In the genomic region with DNA sequence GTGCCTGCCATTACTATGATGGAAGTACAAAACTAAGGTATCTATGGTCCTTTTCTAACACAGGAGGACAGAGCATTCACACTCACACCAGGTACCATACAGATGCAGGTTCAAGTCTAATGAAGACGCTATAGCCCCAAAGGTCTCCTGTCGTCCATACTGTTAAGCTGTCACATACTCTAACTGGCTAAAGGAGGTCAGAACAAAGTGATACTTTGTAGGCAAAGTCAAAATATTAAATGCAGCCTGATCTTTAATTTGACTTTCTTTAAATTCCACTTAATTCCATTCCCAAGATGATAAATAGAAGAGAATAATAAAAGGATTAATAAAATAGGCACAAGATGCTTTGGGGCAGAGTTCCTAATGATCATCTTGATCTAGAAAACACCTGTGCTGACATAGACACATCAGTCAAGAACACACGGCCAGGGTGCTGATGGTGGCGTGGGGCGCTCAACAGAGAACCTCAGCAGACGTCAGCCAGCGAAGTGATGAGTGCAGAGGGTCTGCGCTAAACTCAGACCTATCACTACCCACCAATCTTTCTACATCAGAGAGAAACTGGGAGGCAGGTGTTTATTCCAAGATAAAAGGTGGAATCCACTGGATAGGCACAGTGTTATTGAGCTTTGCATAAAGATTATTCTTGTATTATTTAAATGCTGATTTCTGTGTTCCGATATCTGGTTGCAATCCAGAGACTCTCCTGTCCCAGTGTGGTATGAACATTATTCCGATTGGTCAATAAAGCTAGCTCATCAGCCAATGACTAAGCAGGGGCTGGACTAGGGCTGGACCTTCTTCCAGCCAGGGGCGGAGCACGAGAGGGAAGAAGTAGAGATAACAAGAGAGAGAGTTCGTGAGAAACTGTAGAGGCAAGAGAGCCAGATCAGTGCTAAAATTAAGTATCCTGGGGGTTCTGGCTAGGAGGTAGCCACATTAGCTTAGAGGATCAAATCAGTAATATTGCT, we compare ENCODE assay signal across 9 mouse cellular contexts. TPM values are rescaled to one million over a fixed set of nuclear protein-coding genes. Genes with fewer than 3 reads are reported as not detected.
DNase-seq lines count a peak whose midpoint lies in the region; ATAC-seq and TF ChIP-seq lines count a peak whose summit lies in the region.
"Had no signal": no experiment of that assay in that cellular context is flagged by ENCODE, and none has a peak within 500 bp of the region (broad histone marks: within the 10 kb centered on the region; RNA-seq: fewer than 3 reads in every experiment).

No protein-coding gene starts in this region.

- no peak overlapping the region for H3K9ac ChIP-seq in liver, embryonic 15.5 days
- H3K9ac ChIP-seq: limb, embryonic 15.5 days had no signal

- H3K9me3 ChIP-seq in heart, embryonic 10.5 days = no peaks in the 10 kb centered on the region
- no peaks in the 10 kb centered on the region for H3K9me3 ChIP-seq in embryonic facial prominence, embryonic 10.5 days
- no peaks in the 10 kb centered on the region for H3K9me3 ChIP-seq in liver, embryonic 15.5 days (replicated peaks)
- H3K9me3 ChIP-seq: limb, embryonic 15.5 days had no signal

- H3K36me3 ChIP-seq in heart, embryonic 10.5 days = peaks cover 21% of the 10 kb centered on the region
- peaks cover 40% of the 10 kb centered on the region for H3K36me3 ChIP-seq in embryonic facial prominence, embryonic 10.5 days (replicated peaks)
- 0 out of 2 replicates have a peak, but pooled peaks cover 5% of the 10 kb centered on the region for H3K36me3 ChIP-seq in liver, embryonic 15.5 days (replicated peaks)

- peak overlapping the region; percentile 64 for H3K4me2 ChIP-seq in liver, embryonic 15.5 days
- H3K4me2 ChIP-seq: limb, embryonic 15.5 days had no signal

- peaks cover 3% of the 10 kb centered on the region; the same call in 1 of the 2 replicates for H3K4me1 ChIP-seq in heart, embryonic 10.5 days
- no peaks in the 10 kb centered on the region for H3K4me1 ChIP-seq in embryonic facial prominence, embryonic 10.5 days
- peaks cover 20% of the 10 kb centered on the region for H3K4me1 ChIP-seq in liver, embryonic 15.5 days (replicated peaks)
- H3K4me1 ChIP-seq: limb, embryonic 15.5 days had no signal

- peak; percentile 89 for DNase-seq in heart, embryonic 10.5 days (ENCODE audit: low spot score)
- no peak for DNase-seq in heart, adult 9 months (ENCODE audit: low spot score in 2 of 2)
- peak; percentile 30 for DNase-seq in ES-CJ7 (ENCODE audit: low read depth, low spot score)
- DNase-seq in embryonic facial prominence, embryonic 10.5 days (ENCODE audit: low spot score) = peak; percentile 22
- DNase-seq in layer of hippocampus, adult 2 months (ENCODE audit: low spot score in 2 of 2) = no peak
- DNase-seq in layer of hippocampus, postnatal 36 days = no peak
- no peak for DNase-seq in MN1 (ENCODE audit: low spot score)

- no peaks in the 10 kb centered on the region for H3K27me3 ChIP-seq in heart, embryonic 10.5 days (ENCODE audit: insufficient read depth, poor library complexity, severe bottlenecking)
- no peaks in the 10 kb centered on the region for H3K27me3 ChIP-seq in embryonic facial prominence, embryonic 10.5 days (replicated peaks; ENCODE audit: low read depth, poor library complexity, severe bottlenecking)
- no peaks in the 10 kb centered on the region for H3K27me3 ChIP-seq in liver, embryonic 15.5 days
- H3K27me3 ChIP-seq: limb, embryonic 15.5 days had no signal

- H3K4me3 ChIP-seq in heart, embryonic 10.5 days = peak overlapping the region; percentile 25; the same call in 1 of the 2 replicates
- H3K4me3 ChIP-seq in embryonic facial prominence, embryonic 10.5 days = no peak overlapping the region
- peak overlapping the region; percentile 37 for H3K4me3 ChIP-seq in liver, embryonic 15.5 days (replicated peaks)
- H3K4me3 ChIP-seq in layer of hippocampus, adult 2 months = no peak overlapping the region
- H3K4me3 ChIP-seq: limb, embryonic 15.5 days had no signal

- ATAC-seq in liver, embryonic 15.5 days (ENCODE audit: insufficient read depth) = peak; percentile 96

- no peak for TF ChIP-seq CTCF in layer of hippocampus, adult 2 months (conservative IDR thresholded peaks at IDR 0.05)

- 37% methylated on average over 13 of the region's 13 CpGs for WGBS in heart, embryonic 10.5 days
- WGBS in embryonic facial prominence, embryonic 10.5 days = 53% methylated on average over 13 of the region's 13 CpGs
- 33% methylated on average over 13 of the region's 13 CpGs for WGBS in liver, embryonic 15.5 days (ENCODE audit: insufficient replicate concordance)

- H3K27ac ChIP-seq in heart, embryonic 10.5 days = no peak overlapping the region
- no peak overlapping the region for H3K27ac ChIP-seq in embryonic facial prominence, embryonic 10.5 days (replicated peaks)
- no peak overlapping the region for H3K27ac ChIP-seq in liver, embryonic 15.5 days (replicated peaks)
- no peak overlapping the region for H3K27ac ChIP-seq in layer of hippocampus, adult 2 months
- H3K27ac ChIP-seq: limb, embryonic 15.5 days had no signal

RNA-seq across cellular contexts. Expression of a gene that starts 50.0 kb away (rescaled TPM):
- polyA plus RNA-seq in heart, embryonic 10.5 days (2016; fragmentation: Nextera tagmentation; extraction: Ambion mirVana) = 38.0 and 44.3 TPM in 2 replicates
- polyA plus RNA-seq in embryonic facial prominence, embryonic 10.5 days (2016; fragmentation: Nextera tagmentation; extraction: Ambion mirVana) = 32.8 and 36.4 TPM in 2 replicates
- polyA plus RNA-seq in liver, embryonic 15.5 days (2015; fragmentation: Nextera tagmentation; extraction: Ambion mirVana) = 29.7 and 32.4 TPM in 2 replicates
- total RNA-seq in layer of hippocampus, adult 2 months (2021) = 10 to 100 TPM; 34.7 to 37.3 TPM
- total RNA-seq in layer of hippocampus, postnatal 36 days (2021) = 10 to 100 TPM; 41.8 to 50.9 TPM

Comparison
In these comparisons a context has a peak if more than half of its experiments do, and no peak if none do; other contexts are left out.
1. DNase-seq: peak in heart, embryonic 10.5 days (single experiment), ES-CJ7 (single experiment) and embryonic facial prominence, embryonic 10.5 days (single experiment); none in heart, adult 9 months (0 of 2), layer of hippocampus, adult 2 months (0 of 2), layer of hippocampus, postnatal 36 days (0 of 2) and MN1 (single experiment).
2. H3K4me3 ChIP-seq: peak in heart, embryonic 10.5 days (single experiment) and liver, embryonic 15.5 days (single experiment); none in embryonic facial prominence, embryonic 10.5 days (single experiment) and layer of hippocampus, adult 2 months (single experiment).